Mouse (Mus musculus) forebrain, embryonic 16.5 days (tissue): ENCODE measurements around the gene Lrrc45. TPM values are rescaled to one million over a fixed set of nuclear protein-coding genes. Genes with fewer than 3 reads are reported as not detected.

Source experiments
- ATAC-seq: fragments of 200-750 bp; cut with Nextera tagmentation; 2 replicates; pipeline ENCODE4 v1.8.0; 2017; ENCODE audit warnings: mild to moderate bottlenecking, moderate library complexity
- H3K27ac ChIP-seq: fragments of 300-500 bp; sonication (generic); 2 replicates; pipeline ENCODE4 v1.5.1; 2014; ENCODE audit warnings: low read length, control low read depth
- H3K27me3 ChIP-seq: fragments of 300-500 bp; sonication (generic); replicated peaks from 2 replicates; pipeline ENCODE4 v1.6.1; 2014; ENCODE audit warnings: low read length; ENCODE audit not compliant: control insufficient read depth, insufficient read depth
- H3K36me3 ChIP-seq: fragments of 300-500 bp; sonication (generic); 2 replicates; pipeline ENCODE4 v1.6.1; 2014; ENCODE audit not compliant: control insufficient read depth, insufficient read depth
- H3K4me1 ChIP-seq: fragments of 300-500 bp; sonication (generic); replicated peaks from 2 replicates; pipeline ENCODE4 v1.6.1; 2014; ENCODE audit warnings: low read length; ENCODE audit not compliant: control insufficient read depth, insufficient read depth
- H3K4me2 ChIP-seq: fragments of 300-500 bp; sonication (generic); 2 replicates; pipeline ENCODE4 v1.6.1; 2014; ENCODE audit warnings: mild to moderate bottlenecking, low read length, control low read depth
- H3K4me3 ChIP-seq: fragments of 300-500 bp; sonication (generic); replicated peaks from 2 replicates; pipeline ENCODE4 v1.5.1; 2014; ENCODE audit warnings: mild to moderate bottlenecking, low read length, control low read depth
- H3K9ac ChIP-seq: fragments of 300-500 bp; sonication (generic); replicated peaks from 2 replicates; pipeline ENCODE4 v1.6.1; 2014; ENCODE audit warnings: low read depth, low read length, control low read depth
- H3K9me3 ChIP-seq: fragments of 300-500 bp; sonication (generic); 2 replicates; pipeline ENCODE4 v1.6.1; 2016; ENCODE audit warnings: low read length; ENCODE audit not compliant: control insufficient read depth
- WGBS: fragments of 180-500 bp; shearing (Covaris S2); extraction: QIAGEN DNeasy Blood & Tissue Kit; methylation state at CpG from one replicate; pipeline ENCODE4 v1.1.7; 2014; 5-methylcytosine and 5-hydroxymethylcytosine counted together
- polyA plus RNA-seq: library from polyadenylated mRNA; unstranded; fragments of >200 nt; fragmentation: Nextera tagmentation; extraction: Ambion mirVana; gene quantifications from 2 replicates; pipeline ENCODE4 v1.2.1, GENCODE M21; 2015

Lrrc45 gene
- polyA plus RNA-seq, 1 experiment from 2014 or later, result 118 TPM

- H3K4me3 ChIP-seq, result no peak overlapping the region
- WGBS, result 45% methylated on average over 12 of the region's 12 CpGs
- H3K36me3 ChIP-seq, result no peaks in the 10 kb centered on the region
- no peak overlapping the region for H3K9ac ChIP-seq
- H3K4me1 ChIP-seq, result no peaks in the 10 kb centered on the region
- no peak overlapping the region for H3K4me2 ChIP-seq
- no peaks in the 10 kb centered on the region for H3K9me3 ChIP-seq
- ATAC-seq, result no peak
- H3K27ac ChIP-seq, result peak overlapping the region; percentile 28; the same call in 1 of the 2 replicates
- H3K27me3 ChIP-seq, result no peaks in the 10 kb centered on the region
These were observed 18.1 kb upstream of the Lrrc45 start for GRCm38 (mm10) chr11:120695641-120696040.

DNA sequence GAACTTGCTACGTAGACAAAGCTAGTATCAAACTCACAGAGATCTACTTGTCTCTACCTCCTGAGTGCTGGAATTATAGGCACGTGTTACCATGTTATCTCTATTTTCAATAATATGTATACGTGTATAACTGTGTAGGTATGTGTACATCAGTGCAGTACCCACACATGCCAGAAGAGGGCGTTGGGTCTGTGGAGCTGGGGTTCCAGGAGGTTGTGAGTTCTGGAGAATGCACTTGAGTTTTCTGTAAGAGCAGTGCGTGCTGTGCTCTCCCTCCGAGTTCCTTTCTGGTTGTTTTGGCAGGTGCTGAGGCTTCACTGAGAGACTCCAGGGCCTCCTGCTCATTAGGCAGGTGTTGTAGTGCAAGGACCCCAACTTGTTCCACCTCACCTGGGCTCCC is 17.2 kb upstream of the Lrrc45 start:
- WGBS, result 91% methylated on average over 6 of the region's 6 CpGs
- H3K36me3 ChIP-seq, result 0 out of 2 replicates have a peak, but pooled peaks cover 4% of the 10 kb centered on the region

GRCm38 (mm10) chr11:120697741-120698140 is 16.0 kb upstream of the Lrrc45 start:
- no peak overlapping the region for H3K4me2 ChIP-seq
- H3K4me1 ChIP-seq, result no peaks in the 10 kb centered on the region
- H3K27ac ChIP-seq, result no peak overlapping the region
- 0 out of 2 replicates have a peak, but pooled peaks cover 4% of the 10 kb centered on the region for H3K36me3 ChIP-seq
- no peaks in the 10 kb centered on the region for H3K9me3 ChIP-seq
- H3K4me3 ChIP-seq, result no peak overlapping the region
- H3K9ac ChIP-seq, result no peak overlapping the region
- no peak for ATAC-seq
- WGBS, result 73% methylated on average over 10 of the region's 10 CpGs
- H3K27me3 ChIP-seq, result no peaks in the 10 kb centered on the region

More for the DNA sequence above, 17.2 kb upstream of the Lrrc45 start:
- Histone ChIP-seq H3K9ac (no peak overlapping the region), H3K4me3 (no peak overlapping the region), H3K9me3 (no peaks in the 10 kb centered on the region), H3K4me1 (no peaks in the 10 kb centered on the region), H3K27me3 (no peaks in the 10 kb centered on the region), H3K4me2 (no peak overlapping the region), H3K27ac (no peak overlapping the region)
- ATAC-seq, result no peak

DNA sequence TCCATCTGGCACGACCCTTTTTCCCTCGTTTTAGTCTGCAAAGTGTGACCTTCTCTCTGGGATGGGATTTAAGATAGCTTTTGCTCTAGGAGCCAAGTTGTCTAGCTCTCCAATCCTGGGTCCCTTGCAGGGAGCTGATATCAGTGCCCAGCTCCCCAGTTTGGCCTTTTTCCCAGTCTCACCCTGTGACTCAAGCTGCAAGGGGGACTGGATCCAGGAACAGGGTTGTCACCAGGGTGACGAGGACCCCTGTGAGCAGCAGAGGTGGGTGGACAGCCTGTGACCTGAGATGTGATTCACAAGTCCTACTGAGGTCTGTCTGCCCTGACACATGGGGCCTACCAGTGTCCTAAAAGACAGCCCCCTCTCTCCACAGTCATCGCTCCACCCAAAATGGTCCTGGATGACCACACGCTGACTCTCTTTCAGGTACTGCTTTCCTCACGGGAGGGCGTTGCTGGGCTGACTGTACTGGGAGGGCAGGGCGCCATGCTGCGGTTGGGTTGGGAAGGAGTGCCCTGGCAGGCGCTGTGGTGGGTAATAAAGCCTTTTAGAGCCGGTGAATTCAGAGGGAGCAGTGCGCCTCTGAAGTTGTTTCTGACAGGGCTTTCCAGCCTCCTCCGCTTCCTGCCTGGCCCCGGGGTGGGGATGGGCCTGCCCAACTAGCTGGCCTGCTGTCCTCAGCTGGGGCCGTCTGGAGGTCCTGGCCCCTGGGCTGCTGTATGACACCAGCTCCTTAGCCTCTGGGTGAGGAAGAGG is 9.8 kb upstream of the Lrrc45 start:
- Histone ChIP-seq H3K4me1 (peaks cover 13% of the 10 kb centered on the region), H3K9me3 (no peaks in the 10 kb centered on the region), H3K27ac (no peak overlapping the region), H3K4me2 (no peak overlapping the region), H3K27me3 (no peaks in the 10 kb centered on the region), H3K4me3 (no peak overlapping the region), H3K36me3 (peaks cover 6% of the 10 kb centered on the region; the same call in 1 of the 2 replicates), H3K9ac (no peak overlapping the region)
- no peak for ATAC-seq
- 44% methylated on average over 15 of the region's 15 CpGs for WGBS

DNA sequence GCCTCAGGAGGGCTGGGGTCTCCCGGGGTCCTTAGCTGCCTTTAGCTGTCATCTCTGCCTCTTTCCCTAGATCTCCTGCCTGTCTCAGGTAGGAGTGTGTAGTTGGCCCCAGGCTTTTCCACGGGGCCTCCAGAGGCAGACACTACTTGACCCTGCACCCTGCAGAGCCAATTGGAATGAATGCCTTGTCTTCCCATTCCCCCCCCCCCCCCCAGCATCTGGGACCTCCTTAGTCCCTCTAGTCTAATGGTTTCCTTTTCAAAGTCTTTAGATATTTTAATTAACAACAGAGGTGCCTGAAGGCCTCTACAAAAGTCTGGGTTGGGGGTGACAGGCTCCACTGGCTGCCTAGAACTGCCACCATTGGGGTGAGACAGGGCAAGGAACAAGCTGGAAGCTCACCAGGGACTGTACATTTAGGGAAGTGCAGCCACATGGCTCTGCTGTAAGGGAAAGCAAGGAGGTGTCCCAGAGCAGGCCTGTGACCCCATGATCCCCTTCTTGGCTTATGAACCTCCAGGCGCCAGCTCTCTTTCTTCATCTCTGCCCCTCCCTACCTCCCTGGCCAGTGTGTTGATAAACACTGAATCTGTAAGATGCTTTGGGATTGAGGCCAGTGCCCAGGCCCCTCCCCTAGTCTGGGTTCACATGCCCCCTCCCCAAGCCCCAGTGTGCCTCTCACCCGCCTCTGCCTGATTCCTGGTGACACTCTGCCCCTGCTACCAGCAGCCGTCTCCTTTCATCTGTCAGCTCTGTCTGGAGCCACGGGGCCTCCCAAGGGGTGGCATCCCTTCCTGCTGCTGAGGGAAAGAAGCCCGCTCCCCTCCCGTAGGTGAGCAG is 9.0 kb upstream of the Lrrc45 start:
- Histone ChIP-seq H3K4me1 (peaks cover 13% of the 10 kb centered on the region), H3K27me3 (no peaks in the 10 kb centered on the region), H3K4me2 (no peak overlapping the region), H3K27ac (no peak overlapping the region), H3K36me3 (peaks cover 7% of the 10 kb centered on the region; the same call in 1 of the 2 replicates), H3K9me3 (no peaks in the 10 kb centered on the region), H3K9ac (no peak overlapping the region), H3K4me3 (no peak overlapping the region)
- WGBS, result 20% methylated on average over 8 of the region's 8 CpGs
- no peak for ATAC-seq

GRCm38 (mm10) chr11:120706120-120706519 is 7.6 kb upstream of the Lrrc45 start:
- H3K4me1 ChIP-seq, result peaks cover 13% of the 10 kb centered on the region
- H3K4me3 ChIP-seq, result no peak overlapping the region
- no peak overlapping the region for H3K4me2 ChIP-seq
- H3K27ac ChIP-seq, result no peak overlapping the region
- H3K9me3 ChIP-seq, result no peaks in the 10 kb centered on the region
- H3K27me3 ChIP-seq, result no peaks in the 10 kb centered on the region
- H3K36me3 ChIP-seq, result peaks cover 8% of the 10 kb centered on the region
- no peak overlapping the region for H3K9ac ChIP-seq
- 73% methylated on average over 5 of the region's 5 CpGs for WGBS
- ATAC-seq, result no peak

DNA sequence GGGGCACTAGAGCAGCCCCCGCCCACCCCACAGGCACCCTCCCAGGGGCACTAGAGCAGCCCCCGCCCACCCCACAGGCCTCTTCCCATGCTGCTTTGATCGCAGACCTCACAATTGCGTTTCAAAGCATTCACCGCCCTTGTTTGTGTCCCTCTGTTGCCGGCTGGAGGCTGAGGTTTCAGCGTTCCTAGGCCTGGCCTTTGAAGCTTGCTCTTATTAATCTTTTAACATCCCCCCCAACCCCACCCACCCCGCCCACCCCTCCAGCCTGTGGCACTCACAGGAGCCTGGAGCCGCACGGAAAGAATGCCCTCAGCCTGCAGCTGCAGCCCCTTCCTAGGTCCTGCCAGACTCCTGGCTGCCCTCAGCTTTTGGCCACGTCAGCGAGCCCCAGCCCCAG is 6.5 kb upstream of the Lrrc45 start:
- H3K4me1 ChIP-seq, result peaks cover 14% of the 10 kb centered on the region
- ATAC-seq, result no peak
- H3K27ac ChIP-seq, result no peak overlapping the region

GRCm38 (mm10) chr11:120707969-120708368 is 5.8 kb upstream of the Lrrc45 start:
- no peaks in the 10 kb centered on the region for H3K9me3 ChIP-seq
- H3K9ac ChIP-seq, result no peak overlapping the region
- no peak for ATAC-seq
- 49% methylated on average over 5 of the region's 5 CpGs for WGBS
- H3K27ac ChIP-seq, result no peak overlapping the region
- peaks cover 21% of the 10 kb centered on the region for H3K4me1 ChIP-seq
- no peaks in the 10 kb centered on the region for H3K27me3 ChIP-seq
- H3K4me3 ChIP-seq, result no peak overlapping the region
- H3K36me3 ChIP-seq, result peaks cover 7% of the 10 kb centered on the region
- H3K4me2 ChIP-seq, result no peak overlapping the region

More for the DNA sequence above, 6.5 kb upstream of the Lrrc45 start:
- peaks cover 7% of the 10 kb centered on the region for H3K36me3 ChIP-seq
- H3K27me3 ChIP-seq, result no peaks in the 10 kb centered on the region
- WGBS, result 5% methylated on average over 11 of the region's 12 CpGs
- no peak overlapping the region for H3K9ac ChIP-seq
- H3K4me2 ChIP-seq, result no peak overlapping the region
- no peak overlapping the region for H3K4me3 ChIP-seq
- no peaks in the 10 kb centered on the region for H3K9me3 ChIP-seq

- Histone ChIP-seq H3K4me2 (no peak overlapping the region), H3K27ac (no peak overlapping the region), H3K4me1 (peaks cover 23% of the 10 kb centered on the region), H3K4me3 (no peak overlapping the region), H3K36me3 (peaks cover 7% of the 10 kb centered on the region), H3K27me3 (no peaks in the 10 kb centered on the region), H3K9ac (no peak overlapping the region), H3K9me3 (no peaks in the 10 kb centered on the region)
- 77% methylated on average over 2 of the region's 2 CpGs for WGBS
- no peak for ATAC-seq
These were observed 4.2 kb upstream of the Lrrc45 start for GRCm38 (mm10) chr11:120709551-120709950.
